8 mouse cellular contexts compared by ENCODE assay signal in the genomic region with DNA sequence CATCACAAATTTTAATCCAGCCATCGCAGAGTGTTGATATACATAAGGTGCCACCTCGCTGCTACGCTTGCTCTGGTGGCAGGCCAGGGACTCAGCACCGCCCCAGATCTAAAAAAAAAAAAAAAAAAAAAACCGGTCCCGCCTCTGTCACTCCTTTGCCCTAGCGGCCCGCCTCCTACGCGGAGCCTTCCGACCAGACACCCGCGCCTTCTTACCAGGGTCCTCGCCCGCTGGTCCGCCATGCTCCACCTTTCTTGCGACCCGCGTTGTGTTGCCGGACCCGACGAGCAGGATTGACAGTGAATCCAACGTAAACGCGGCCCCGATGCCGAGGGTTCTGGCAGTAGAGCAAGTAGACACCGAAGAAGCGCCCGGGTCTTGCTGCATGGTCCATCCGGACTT. TPM values are rescaled to one million over a fixed set of nuclear protein-coding genes. Genes with fewer than 3 reads are reported as not detected.
DNase-seq lines count a peak whose midpoint lies in the region; ATAC-seq and TF ChIP-seq lines count a peak whose summit lies in the region.

A gene (plus strand): TSS at position 192 of the 402 bp plus-strand sequence.

- peak within 1 kb of the TSS; percentile 84 for H3K4me3 ChIP-seq in limb, embryonic 11.5 days (ENCODE audit: low read depth, low read length)
- peak within 1 kb of the TSS; percentile 81 for H3K4me3 ChIP-seq in midbrain, embryonic 11.5 days (ENCODE audit: low read depth, low read length)
- peak within 1 kb of the TSS; percentile 88 for H3K4me3 ChIP-seq in stomach, postnatal 0 days (ENCODE audit: low read depth, low read length)

- intact Hi-C loops in gastrocnemius, postnatal 36 days (cut with DNase I), result loop anchor here (5.0 kb wide), 1 partner anchor 108 kb away; a partner anchor contains a TSS

- H3K4me2 ChIP-seq in limb, embryonic 11.5 days (ENCODE audit: low read depth, severe bottlenecking), result peak within 1 kb of the TSS; percentile 95
- peak within 1 kb of the TSS; percentile 71 for H3K4me2 ChIP-seq in midbrain, embryonic 11.5 days
- peak within 1 kb of the TSS; percentile 96 for H3K4me2 ChIP-seq in stomach, postnatal 0 days (replicated peaks; ENCODE audit: low read depth)

- H3K4me1 ChIP-seq in limb, embryonic 11.5 days (ENCODE audit: control insufficient read depth, insufficient read depth, low read length), result peaks cover 9% of the 10 kb centered on the region; the same call in 1 of the 2 replicates
- peaks cover 12% of the 10 kb centered on the region for H3K4me1 ChIP-seq in midbrain, embryonic 11.5 days (ENCODE audit: control insufficient read depth, insufficient read depth, low read length)
- H3K4me1 ChIP-seq in stomach, postnatal 0 days (replicated peaks; ENCODE audit: control insufficient read depth, insufficient read depth), result no peaks in the 10 kb centered on the region; the same call in 1 of the 2 replicates

- peak within 1 kb of the TSS; percentile 93 for H3K27ac ChIP-seq in limb, embryonic 11.5 days (replicated peaks; ENCODE audit: low read depth, low read length)
- peak within 1 kb of the TSS; percentile 73 for H3K27ac ChIP-seq in midbrain, embryonic 11.5 days (ENCODE audit: low read depth, low read length)
- peak within 1 kb of the TSS; percentile 93 for H3K27ac ChIP-seq in stomach, postnatal 0 days (replicated peaks)

- peak within 1 kb of the TSS; percentile 90 for H3K9ac ChIP-seq in limb, embryonic 11.5 days (ENCODE audit: low read length)
- peak within 1 kb of the TSS; percentile 67 for H3K9ac ChIP-seq in midbrain, embryonic 11.5 days (ENCODE audit: low read length)
- H3K9ac ChIP-seq in stomach, postnatal 0 days (ENCODE audit: low read length), result peak within 1 kb of the TSS; percentile 86

- peak; percentile 37 for DNase-seq in retina, adult 2 months (ENCODE audit: low read depth, low spot score)
- no peak for DNase-seq in retina, embryonic 14.5 days (ENCODE audit: low spot score)
- peak; percentile 66 for DNase-seq in c-Kit-negative CD71-positive TER-119-positive erythroid progenitor cells, embryonic 14.5 days (ENCODE audit: low read depth, low spot score)
- peak; percentile 61 to 76 for DNase-seq in gastrocnemius, postnatal 36 days
- DNase-seq in limb, embryonic 11.5 days (ENCODE audit: low spot score), result no peak
- no peak for DNase-seq in midbrain, embryonic 11.5 days (ENCODE audit: low spot score, missing footprints)
- DNase-seq in stomach, postnatal 0 days (ENCODE audit: low spot score), result peak; percentile 73

- WGBS in limb, embryonic 11.5 days, result under 1% methylated on average over 31 of the region's 31 CpGs
- under 1% methylated on average over 31 of the region's 31 CpGs for WGBS in midbrain, embryonic 11.5 days
- under 1% methylated on average over 31 of the region's 31 CpGs for WGBS in stomach, postnatal 0 days

- no peak for TF ChIP-seq EP300 in stomach, postnatal 0 days (optimal IDR thresholded peaks at IDR 0.05)

- ATAC-seq in inflammation-experienced regulatory T-cells, adult 6 months, result peak; percentile 55
- ATAC-seq in limb, embryonic 11.5 days (ENCODE audit: insufficient number of reproducible peaks, low FRiP score, low TSS enrichment, low read depth), result peak; percentile 50
- ATAC-seq in midbrain, embryonic 11.5 days (ENCODE audit: low FRiP score), result peak; percentile 64
- ATAC-seq in stomach, postnatal 0 days (ENCODE audit: low FRiP score, low TSS enrichment), result peak; percentile 61

- peaks cover 9% of the 10 kb centered on the region for H3K36me3 ChIP-seq in limb, embryonic 11.5 days (ENCODE audit: control insufficient read depth, insufficient read depth, low read length)
- H3K36me3 ChIP-seq in midbrain, embryonic 11.5 days (ENCODE audit: control insufficient read depth, insufficient read depth, low read length), result peaks cover 7% of the 10 kb centered on the region; the same call in 1 of the 2 replicates
- H3K36me3 ChIP-seq in stomach, postnatal 0 days (ENCODE audit: control insufficient read depth, insufficient read depth, low read length), result no peaks in the 10 kb centered on the region; the same call in none of the 2 replicates

- no peak for TF ChIP-seq CTCF in stomach, postnatal 0 days (IDR thresholded peaks at IDR 0.05; ENCODE audit: low read depth)

- no peaks in the 10 kb centered on the region for H3K27me3 ChIP-seq in limb, embryonic 11.5 days (ENCODE audit: control insufficient read depth, insufficient read depth, low read length)
- H3K27me3 ChIP-seq in midbrain, embryonic 11.5 days (ENCODE audit: control insufficient read depth, insufficient read depth, low read length), result no peaks in the 10 kb centered on the region
- H3K27me3 ChIP-seq in stomach, postnatal 0 days (ENCODE audit: control insufficient read depth, insufficient read depth, low read length), result no peaks in the 10 kb centered on the region

- no peaks in the 10 kb centered on the region for H3K9me3 ChIP-seq in limb, embryonic 11.5 days (ENCODE audit: control insufficient read depth, low read length)
- no peaks in the 10 kb centered on the region for H3K9me3 ChIP-seq in midbrain, embryonic 11.5 days (ENCODE audit: control insufficient read depth, low read length)
- no peaks in the 10 kb centered on the region for H3K9me3 ChIP-seq in stomach, postnatal 0 days (ENCODE audit: control insufficient read depth, low read length)

RNA-seq across cellular contexts. Expression of the gene that starts here (rescaled TPM):
- 10 to 100 TPM; 29.9 to 36.8 TPM for total RNA-seq in gastrocnemius, postnatal 36 days (2021)
- polyA plus RNA-seq in inflammation-experienced regulatory T-cells, adult 6 months (2017; shearing (Covaris generic)), result 100 to 1,000 TPM in 2 of 3 experiments, 10 to 100 TPM in 1; 89.3 to 196 (median 149) TPM
- 152 and 160 TPM in 2 replicates for polyA plus RNA-seq in limb, embryonic 11.5 days (2014; fragmentation: Nextera tagmentation; extraction: Ambion mirVana)
- 158 and 180 TPM in 2 replicates for polyA plus RNA-seq in midbrain, embryonic 11.5 days (2014; fragmentation: Nextera tagmentation; extraction: Ambion mirVana)
- 92.3 and 93.4 TPM in 2 replicates for polyA plus RNA-seq in stomach, postnatal 0 days (2015; fragmentation: Nextera tagmentation; extraction: Ambion mirVana)

Comparison
In these comparisons a context has a peak if more than half of its experiments do, and no peak if none do; other contexts are left out.
1. DNase-seq: peak in retina, adult 2 months (single experiment), c-Kit-negative CD71-positive TER-119-positive erythroid progenitor cells, embryonic 14.5 days (single experiment), gastrocnemius, postnatal 36 days (2 of 2) and stomach, postnatal 0 days (single experiment); none in retina, embryonic 14.5 days (single experiment), limb, embryonic 11.5 days (single experiment) and midbrain, embryonic 11.5 days (single experiment).
2. Peak in every context shown above with its lines, with median percentiles within 50 percentile points of each other: ATAC-seq, H3K27ac ChIP-seq, H3K4me2 ChIP-seq, H3K4me3 ChIP-seq and H3K9ac ChIP-seq.